Mouse (Mus musculus) lung, postnatal 10 days (tissue): Measurements from ENCODE around the gene Ppfibp2.
A peak's percentile ranks its signal among the peaks of the same experiment; 100 is the strongest.

Source experiments
- DNase-seq: peaks from one replicate; pipeline ENCODE4 v3.0.0; 2021

Gene Ppfibp2

GRCm38 (mm10) chr7:107702461-107703380 lies 107.7 kb downstream of the Ppfibp2 start:
- DNase-seq, result no peak

- peak; percentile 64 for DNase-seq
These were observed 110.9 kb downstream of the Ppfibp2 start for GRCm38 (mm10) chr7:107705941-107706340.

GRCm38 (mm10) chr7:107707650-107708049 lies 112.6 kb downstream of the Ppfibp2 start:
- no peak for DNase-seq

GRCm38 (mm10) chr7:107708491-107709112 lies 113.6 kb downstream of the Ppfibp2 start:
- peak; percentile 92 for DNase-seq

GRCm38 (mm10) chr7:107712743-107713142 lies 117.7 kb downstream of the Ppfibp2 start:
- DNase-seq, result no peak

- DNase-seq, result no peak
These were observed 119.1 kb downstream of the Ppfibp2 start for GRCm38 (mm10) chr7:107714067-107714466.

- no peak for DNase-seq
These were observed 125.8 kb downstream of the Ppfibp2 start for GRCm38 (mm10) chr7:107720771-107721170.

GRCm38 (mm10) chr7:107722536-107722935 lies 127.5 kb downstream of the Ppfibp2 start:
- no peak for DNase-seq

GRCm38 (mm10) chr7:107727538-107727937 lies 132.5 kb downstream of the Ppfibp2 start:
- DNase-seq, result peak; percentile 42

- DNase-seq, result no peak
These were observed 135.6 kb downstream of the Ppfibp2 start for GRCm38 (mm10) chr7:107730587-107730986.

GRCm38 (mm10) chr7:107733162-107733561 lies 138.2 kb downstream of the Ppfibp2 start:
- no peak for DNase-seq

GRCm38 (mm10) chr7:107738726-107739125 lies 143.7 kb downstream of the Ppfibp2 start:
- DNase-seq, result peak; percentile 19

- DNase-seq, result no peak
These were observed 148.0 kb downstream of the Ppfibp2 start for GRCm38 (mm10) chr7:107742963-107743465.

GRCm38 (mm10) chr7:107744454-107744853 lies 149.4 kb downstream of the Ppfibp2 start:
- no peak for DNase-seq

- no peak for DNase-seq
These were observed 150.1 kb downstream of the Ppfibp2 start for GRCm38 (mm10) chr7:107745111-107745510.

- no peak for DNase-seq
These were observed 151.0 kb downstream of the Ppfibp2 start for GRCm38 (mm10) chr7:107746036-107746435.

- DNase-seq, result no peak
These were observed 152.5 kb downstream of the Ppfibp2 start for GRCm38 (mm10) chr7:107747476-107747875.

- peak; percentile 69 for DNase-seq
These were observed 152.9 kb downstream of the Ppfibp2 start for GRCm38 (mm10) chr7:107747954-107748353.

- peak; percentile 51 for DNase-seq
These were observed 154.3 kb downstream of the Ppfibp2 start for GRCm38 (mm10) chr7:107749270-107749669.

GRCm38 (mm10) chr7:107749721-107750120 lies 154.7 kb downstream of the Ppfibp2 start:
- no peak for DNase-seq

- no peak for DNase-seq
These were observed 157.1 kb downstream of the Ppfibp2 start for GRCm38 (mm10) chr7:107752031-107752520.

GRCm38 (mm10) chr7:107755905-107756304 lies 160.9 kb downstream of the Ppfibp2 start:
- DNase-seq, result no peak

- no peak for DNase-seq
These were observed 161.7 kb downstream of the Ppfibp2 start for GRCm38 (mm10) chr7:107756748-107757147.
